Mouse (Mus musculus) retina, embryonic 14.5 days (tissue): ENCODE results near the gene Ajm1.
A peak's percentile ranks its signal among the peaks of the same experiment; 100 is the strongest.
"Not testable (repeated sequence)": the region's sequence is repeated elsewhere in the genome, so short reads cannot be mapped to it uniquely, and the experiment has no call there.

Experiments
- DNase-seq: peaks from one replicate; pipeline ENCODE4 v3.0.0-alpha.2; 2015; ENCODE audit warnings: low spot score

The Ajm1 gene

GRCm38 (mm10) chr2:25565741-25566140 lies 15.8 kb downstream of the Ajm1 start:
- DNase-seq = no peak

DNA sequence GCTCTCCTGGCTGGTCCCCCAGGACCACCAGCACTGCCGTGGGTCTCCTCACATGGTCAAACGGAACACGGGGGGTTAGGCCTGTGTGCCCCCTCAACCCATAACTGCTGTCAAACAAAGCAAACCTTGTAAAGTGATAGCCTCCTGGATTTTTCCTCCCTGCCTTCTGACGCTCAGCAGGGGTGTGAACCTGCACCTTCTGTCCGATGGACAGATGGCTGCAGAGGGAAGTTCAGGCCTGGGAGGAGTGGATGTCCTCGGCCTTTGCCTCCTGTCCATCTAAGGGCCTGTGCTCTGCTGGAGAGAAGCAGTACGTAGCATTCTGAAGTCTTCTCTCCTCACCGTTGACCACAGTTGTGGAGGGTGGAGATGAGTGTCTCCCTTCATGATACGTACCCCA lies 19.6 kb downstream of the Ajm1 start:
- no peak for DNase-seq

DNA sequence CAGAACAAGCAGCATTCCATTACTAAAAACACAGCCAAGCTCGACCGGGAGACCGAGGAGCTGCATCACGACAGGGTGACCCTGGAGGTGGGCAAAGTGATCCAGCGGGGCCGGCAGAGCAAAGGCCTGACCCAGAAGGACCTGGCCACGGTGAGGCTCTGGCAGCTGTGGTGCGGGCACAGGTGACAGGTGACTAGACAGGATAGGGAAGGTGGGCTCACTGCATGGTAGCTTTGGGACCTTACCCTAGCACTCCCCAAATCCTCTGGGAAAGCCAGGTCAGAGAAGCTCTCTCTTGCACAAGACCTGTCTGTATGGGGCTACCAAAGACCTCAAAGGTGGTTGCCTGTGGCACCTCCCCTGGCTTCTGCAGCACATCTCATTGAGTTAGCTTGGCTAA lies 21.0 kb downstream of the Ajm1 start:
- DNase-seq = no peak

DNA sequence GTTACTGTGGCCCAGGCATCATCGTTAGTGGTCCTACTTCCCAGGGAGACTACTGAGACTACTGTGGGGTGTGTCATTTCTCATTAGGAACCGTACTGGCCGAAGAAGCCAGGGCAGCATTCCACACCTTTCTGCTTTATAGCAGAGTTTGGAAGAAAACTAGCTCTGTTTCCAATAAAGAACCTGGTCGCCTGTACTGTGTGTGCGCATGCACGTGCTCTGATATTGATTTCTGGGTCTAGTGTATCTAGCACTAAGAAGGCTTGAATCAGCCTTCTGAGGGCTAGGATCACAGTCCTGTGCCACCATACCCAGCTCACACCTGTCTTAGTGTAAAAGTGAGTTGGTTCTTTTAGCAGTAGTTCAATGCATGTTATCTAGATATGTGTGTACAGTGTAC lies 22.8 kb downstream of the Ajm1 start:
- DNase-seq = no peak

GRCm38 (mm10) chr2:25557964-25558360 lies 23.6 kb downstream of the Ajm1 start:
- no peak for DNase-seq

- DNase-seq = peak; percentile 96
Measured at GRCm38 (mm10) chr2:25557221-25557963, 24.2 kb downstream of the Ajm1 start, which contains the start of gene Edf1. Gene Edf1 (plus strand): TSS chr2:25557847.

DNA sequence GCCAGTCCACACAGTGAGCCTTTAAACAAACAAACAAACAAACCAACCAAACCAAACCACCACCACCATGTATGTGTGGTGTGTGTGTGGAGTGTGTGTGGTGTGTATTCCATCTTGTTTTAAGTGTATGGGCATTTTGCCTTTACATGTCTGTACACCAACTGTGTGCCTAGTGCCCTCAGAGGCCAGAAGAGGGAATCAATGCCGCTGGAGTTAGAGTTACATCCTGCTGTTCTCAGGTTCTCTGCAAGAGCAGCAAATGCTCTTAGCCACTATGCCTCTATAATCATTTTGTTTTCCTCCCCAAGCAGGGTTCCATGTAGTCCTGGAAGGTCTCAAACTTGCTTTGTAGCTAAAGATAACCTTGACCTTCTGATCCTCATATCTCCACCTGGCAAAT lies 25.3 kb downstream of the Ajm1 start:
- DNase-seq = no peak

GRCm38 (mm10) chr2:25555479-25555878 lies 26.1 kb downstream of the Ajm1 start:
- not testable (repeated sequence) for DNase-seq

GRCm38 (mm10) chr2:25553171-25553786 lies 28.3 kb downstream of the Ajm1 start:
- not testable (repeated sequence) for DNase-seq

DNA sequence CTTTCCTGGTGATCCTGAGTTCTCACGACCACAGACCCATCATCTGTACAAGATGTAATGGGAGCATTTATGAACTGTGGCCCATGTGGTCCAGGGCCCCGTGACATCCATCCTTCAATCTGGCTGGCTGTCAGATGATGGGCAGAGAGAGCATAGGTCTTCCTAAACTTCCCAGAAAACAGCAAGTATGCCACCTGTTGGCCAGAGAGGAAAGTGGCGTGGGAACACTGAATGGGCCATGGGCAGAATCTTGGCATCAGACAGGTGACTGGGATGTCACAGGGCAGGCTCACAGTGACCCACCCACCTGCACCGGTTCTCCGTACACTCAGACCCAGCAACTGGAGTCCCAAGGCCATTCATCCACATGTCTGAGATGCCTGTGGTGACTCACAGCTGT lies 30.4 kb downstream of the Ajm1 start:
- peak; percentile 72 for DNase-seq

DNA sequence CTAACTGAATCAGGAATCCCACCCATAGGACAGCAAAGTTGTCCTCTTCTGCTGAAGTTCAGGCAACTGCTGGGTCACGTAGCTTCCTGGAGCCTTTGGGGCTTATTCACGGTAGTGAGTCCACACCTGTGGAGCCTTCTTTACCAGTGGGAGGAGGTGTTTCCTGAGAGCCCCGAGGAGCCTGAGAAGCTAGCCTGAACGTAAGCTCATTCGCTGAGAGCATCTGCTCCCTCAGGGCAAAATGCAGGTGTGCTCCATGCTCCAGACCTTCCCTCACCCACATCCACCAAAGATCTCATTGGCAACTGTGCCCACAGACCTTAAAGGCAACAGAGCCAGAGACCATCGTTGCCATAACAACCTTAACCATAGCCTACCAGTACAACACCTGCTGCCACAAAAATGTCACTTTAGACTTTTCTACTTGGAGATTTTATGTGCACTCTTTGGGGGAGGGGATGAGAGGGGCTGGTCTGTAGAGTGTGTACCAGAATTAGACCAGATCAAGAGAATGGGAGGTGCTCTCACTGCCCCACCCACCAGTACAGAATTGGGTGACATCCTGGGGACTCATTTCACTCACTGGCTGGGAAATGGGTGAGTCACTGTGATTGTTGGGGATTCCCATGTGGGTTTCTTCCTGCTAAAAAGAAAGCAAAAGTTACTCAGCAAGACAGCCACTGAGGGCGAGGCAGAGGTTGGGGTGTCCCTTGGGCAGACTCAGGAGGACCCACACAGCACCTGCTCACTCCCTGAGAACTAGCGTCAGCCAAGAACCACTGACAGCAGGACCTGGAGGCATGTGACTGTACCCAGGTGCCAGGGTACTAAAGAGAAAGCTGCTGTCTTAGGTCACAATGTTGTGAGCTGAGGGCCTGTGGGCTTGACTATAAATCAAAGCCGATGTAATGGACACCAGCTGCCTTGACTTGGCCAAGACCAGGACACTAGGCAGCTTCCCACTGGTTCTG lies 32.3 kb downstream of the Ajm1 start:
- DNase-seq = no peak

DNA sequence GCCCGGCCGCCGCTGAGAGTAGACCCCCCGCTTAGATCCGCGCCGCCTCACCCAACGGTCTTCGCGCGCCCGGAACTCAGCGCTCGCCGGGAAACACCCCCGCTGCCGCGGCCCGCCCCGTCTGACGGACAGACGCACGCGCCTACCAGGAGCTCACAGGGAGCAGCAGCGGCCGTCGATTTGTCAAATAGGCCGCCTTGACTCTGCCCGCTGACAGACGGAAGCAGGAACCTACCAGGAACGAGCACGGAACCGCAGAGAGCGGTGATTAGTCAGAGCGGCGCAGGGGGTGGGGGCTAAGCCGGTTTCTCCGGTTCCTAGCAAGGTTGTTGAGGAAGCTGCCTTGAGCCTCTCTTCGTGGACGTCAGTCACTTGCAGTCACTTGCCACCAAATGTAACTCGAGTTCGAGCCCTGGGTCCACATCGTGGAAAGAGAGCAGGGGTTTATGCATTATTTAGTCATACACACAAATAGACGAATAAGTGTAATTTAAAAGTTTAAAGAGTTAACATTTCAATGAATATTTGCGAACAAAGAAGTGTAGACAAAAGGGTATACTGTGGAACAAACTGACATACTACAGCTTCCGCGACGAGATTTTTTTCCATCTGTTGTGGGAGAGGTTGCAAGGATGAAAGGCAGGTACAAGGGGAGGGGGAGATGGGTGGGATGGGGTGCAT lies 34.6 kb downstream of the Ajm1 start, which contains the start of gene Traf2:
Gene Traf2 (minus strand): TSS at position 130 of the 681 bp plus-strand sequence.
- DNase-seq = peak; percentile 99

DNA sequence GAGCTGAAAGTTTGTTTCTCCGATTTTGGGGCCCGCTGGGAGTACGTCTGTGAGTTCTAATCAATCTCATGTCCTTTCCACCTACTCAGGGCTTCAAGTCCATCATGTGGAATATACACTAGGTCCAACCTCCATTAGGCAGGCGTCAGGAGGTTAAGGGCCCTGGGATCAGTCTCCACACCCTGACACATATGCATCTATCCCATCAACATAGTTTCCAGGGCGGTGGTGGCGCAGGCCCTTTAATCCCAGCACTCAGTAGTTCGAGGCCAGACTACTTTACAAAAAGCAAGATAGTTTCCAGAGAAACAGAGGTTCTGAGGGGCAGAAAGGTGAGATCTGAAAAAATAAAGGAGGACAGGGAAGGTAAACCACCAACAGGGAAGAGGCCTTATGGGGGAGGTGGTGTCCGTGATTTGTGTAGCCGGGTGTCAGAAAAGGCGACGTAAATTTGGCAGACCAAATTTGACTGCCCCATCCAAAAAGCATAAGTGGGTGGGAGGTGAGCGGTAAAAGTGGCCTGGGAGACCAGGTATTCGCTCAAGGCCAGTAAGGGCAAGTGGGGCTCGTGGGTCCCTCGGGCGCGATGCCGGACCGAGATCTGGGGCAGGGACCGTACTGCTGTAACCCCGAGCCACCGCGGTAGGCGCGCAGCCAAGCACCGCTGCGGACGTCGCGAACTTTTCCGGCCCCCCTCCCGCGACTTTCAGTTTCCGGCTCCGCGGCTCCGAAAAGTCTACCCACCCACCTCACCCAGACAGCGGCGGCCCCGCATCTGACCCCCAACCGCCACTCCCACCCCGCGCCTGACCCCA lies 35.4 kb downstream of the Ajm1 start:
- DNase-seq = no peak

- DNase-seq = no peak
Measured at GRCm38 (mm10) chr2:25541644-25542367, 39.8 kb downstream of the Ajm1 start.

DNA sequence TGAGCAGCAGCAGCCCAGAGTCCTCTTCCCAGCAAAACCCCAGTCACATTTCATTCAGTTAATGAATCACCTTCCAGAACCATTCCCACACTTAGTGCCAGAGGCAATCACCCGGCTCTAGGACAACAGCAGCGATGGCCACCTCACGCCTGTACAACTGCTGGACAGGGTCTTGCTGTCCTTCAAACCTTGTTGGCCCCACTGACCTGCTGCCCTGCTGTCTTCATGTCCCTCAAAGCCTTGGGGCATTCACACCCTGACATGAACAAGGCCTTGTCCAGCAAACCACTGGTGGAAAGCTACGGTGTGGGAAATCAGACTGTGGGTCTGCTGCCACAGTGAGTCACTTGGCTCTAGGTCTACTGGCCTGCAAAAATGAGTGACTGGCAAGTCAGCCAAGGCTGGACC lies 41.0 kb downstream of the Ajm1 start:
- no peak for DNase-seq

- DNase-seq = no peak
Measured at GRCm38 (mm10) chr2:25536531-25536930, 45.0 kb downstream of the Ajm1 start.

DNA sequence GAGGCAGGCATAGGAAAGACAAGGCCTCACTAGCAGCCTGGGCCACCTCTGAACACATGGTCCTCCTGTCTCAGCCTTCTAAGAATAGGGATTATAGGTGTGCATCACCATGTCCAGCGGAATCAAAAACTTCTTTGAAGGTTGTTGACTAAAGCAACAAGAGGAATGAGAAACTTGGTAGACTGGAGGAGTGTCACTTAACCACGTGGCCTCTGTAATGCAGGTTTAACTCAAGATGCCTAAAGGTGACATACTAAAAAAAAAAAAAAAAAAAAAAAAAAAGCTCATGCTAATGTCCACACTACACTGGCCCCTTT lies 46.7 kb downstream of the Ajm1 start:
- no peak for DNase-seq

DNA sequence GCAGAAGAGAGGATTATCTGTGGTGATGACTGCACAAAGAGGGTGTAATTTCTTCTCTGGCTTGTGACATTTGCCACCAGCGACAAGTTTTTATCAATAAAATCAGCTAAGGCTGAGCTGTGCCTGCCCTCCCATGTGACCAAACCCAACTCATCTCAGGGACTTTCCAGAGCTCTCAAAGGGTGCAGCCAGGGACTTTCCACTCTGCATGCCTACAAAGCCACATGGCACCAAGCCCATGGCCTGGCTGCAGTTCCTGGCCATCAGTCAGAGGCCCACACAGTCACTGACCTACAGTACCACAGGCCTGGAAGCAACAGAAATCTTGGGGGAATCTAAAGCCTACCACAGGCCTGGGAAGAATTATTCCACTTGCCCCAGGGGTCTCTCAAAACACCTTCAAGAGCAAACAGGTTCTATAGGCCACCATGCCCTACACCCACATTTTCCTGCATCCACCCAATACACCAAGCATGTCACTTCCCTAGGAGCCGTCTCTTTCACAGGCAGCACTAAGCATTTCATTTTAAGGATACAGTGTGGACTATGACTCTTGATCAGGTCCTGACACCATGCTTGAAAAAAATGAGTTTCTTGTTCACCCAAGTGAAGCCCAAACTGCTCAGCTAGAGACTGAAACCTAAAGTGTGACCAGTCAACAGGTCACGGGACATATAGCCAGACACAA lies 47.2 kb downstream of the Ajm1 start:
- no peak for DNase-seq

DNA sequence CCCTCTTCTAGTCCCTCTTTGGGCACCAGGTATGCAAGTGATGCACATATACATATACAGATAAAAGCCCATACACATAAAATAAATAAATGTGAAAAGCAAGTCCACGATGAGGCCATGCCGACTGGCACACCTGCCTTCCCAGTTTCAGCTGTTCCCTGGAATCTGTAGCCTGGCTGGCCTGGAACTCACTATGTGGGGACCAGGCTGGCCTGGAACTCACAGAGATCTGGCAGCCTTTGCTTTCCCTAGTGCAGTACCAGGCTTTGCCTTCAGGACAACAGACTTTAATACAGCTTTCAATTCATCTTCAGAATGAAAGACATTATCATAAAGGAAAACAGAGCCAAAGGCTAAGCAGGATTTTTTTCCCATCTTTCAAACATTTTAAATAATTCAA lies 47.9 kb downstream of the Ajm1 start:
- DNase-seq = no peak
